Mouse (Mus musculus) thymus, adult 2 months (tissue): ENCODE data around the gene Hmcn2. TPM values are rescaled to one million over a fixed set of nuclear protein-coding genes. Genes with fewer than 3 reads are reported as not detected.

ENCODE experiments used
- DNase-seq: peaks from one replicate; pipeline ENCODE4 v3.0.0; 2021
- H3K27ac ChIP-seq: fragments of 200-500 bp; 2 replicates; pipeline ENCODE4 v1.5.1; 2012; ENCODE audit warnings: low read length, control low read depth; ENCODE audit not compliant: control insufficient read depth, insufficient read depth
- H3K27me3 ChIP-seq: fragments of 200-500 bp; 2 replicates; pipeline ENCODE4 v1.6.1; 2012; ENCODE audit warnings: mild to moderate bottlenecking, low read length, moderate library complexity, mixed read lengths; ENCODE audit not compliant: control insufficient read depth, insufficient read depth
- H3K36me3 ChIP-seq: fragments of 200-500 bp; 2 replicates; pipeline ENCODE4 v1.6.1; 2012; ENCODE audit warnings: mild to moderate bottlenecking, low read length, moderate library complexity; ENCODE audit not compliant: control insufficient read depth, insufficient read depth
- H3K4me1 ChIP-seq: fragments of 200-500 bp; replicated peaks from 2 replicates; pipeline ENCODE4 v1.6.1; 2012; ENCODE audit warnings: low read length; ENCODE audit not compliant: control insufficient read depth, insufficient read depth
- H3K4me3 ChIP-seq: fragments of 200-500 bp; 2 replicates; pipeline ENCODE4 v1.5.1; 2012; ENCODE audit warnings: mild to moderate bottlenecking, low read length, control low read depth, moderate library complexity; ENCODE audit not compliant: control insufficient read depth, insufficient read depth
- CTCF ChIP-seq: fragments of 200-500 bp; IDR thresholded peaks from 2 replicates; pipeline ENCODE4 v1.5.1; 2012; ENCODE audit warnings: mild to moderate bottlenecking, control low read depth, low read length, moderate library complexity, borderline replicate concordance; ENCODE audit not compliant: control insufficient read depth, poor library complexity, insufficient read depth; ENCODE audit errors: extremely low read depth
- POLR2A ChIP-seq: fragments of 200-500 bp; IDR thresholded peaks from 2 replicates; pipeline ENCODE4 v1.6.1; 2012; ENCODE audit warnings: mild to moderate bottlenecking, low read length, control low read depth, moderate library complexity; ENCODE audit not compliant: control insufficient read depth, poor library complexity, insufficient read depth; ENCODE audit errors: extremely low read depth
- WGBS: fragments of 180-500 bp; shearing (Covaris S2); methylation state at CpG from one replicate; pipeline ENCODE4 v1.1.7; 2018; 5-methylcytosine and 5-hydroxymethylcytosine counted together
- polyA plus RNA-seq: library from polyadenylated mRNA; depleted of rRNA; stranded (reverse); fragments of >200 nt; gene quantifications from 2 replicates; pipeline ENCODE4 v1.2.3, GENCODE M21; 2012

The Hmcn2 gene
- polyA plus RNA-seq, 1 experiment = 4.8 TPM

- WGBS = 96% methylated on average over 21 of the region's 21 CpGs
- H3K4me1 ChIP-seq = no peaks in the 10 kb centered on the region
- no peak overlapping the region for H3K27ac ChIP-seq
- DNase-seq = no peak
- no peaks in the 10 kb centered on the region for H3K27me3 ChIP-seq
- H3K4me3 ChIP-seq = no peak overlapping the region
- no peak for TF ChIP-seq CTCF
- TF ChIP-seq POLR2A = no peak
- H3K36me3 ChIP-seq = no peaks in the 10 kb centered on the region
These were observed 185.4 kb downstream of the Hmcn2 start for GRCm38 (mm10) chr2:31499327-31500291.

DNA sequence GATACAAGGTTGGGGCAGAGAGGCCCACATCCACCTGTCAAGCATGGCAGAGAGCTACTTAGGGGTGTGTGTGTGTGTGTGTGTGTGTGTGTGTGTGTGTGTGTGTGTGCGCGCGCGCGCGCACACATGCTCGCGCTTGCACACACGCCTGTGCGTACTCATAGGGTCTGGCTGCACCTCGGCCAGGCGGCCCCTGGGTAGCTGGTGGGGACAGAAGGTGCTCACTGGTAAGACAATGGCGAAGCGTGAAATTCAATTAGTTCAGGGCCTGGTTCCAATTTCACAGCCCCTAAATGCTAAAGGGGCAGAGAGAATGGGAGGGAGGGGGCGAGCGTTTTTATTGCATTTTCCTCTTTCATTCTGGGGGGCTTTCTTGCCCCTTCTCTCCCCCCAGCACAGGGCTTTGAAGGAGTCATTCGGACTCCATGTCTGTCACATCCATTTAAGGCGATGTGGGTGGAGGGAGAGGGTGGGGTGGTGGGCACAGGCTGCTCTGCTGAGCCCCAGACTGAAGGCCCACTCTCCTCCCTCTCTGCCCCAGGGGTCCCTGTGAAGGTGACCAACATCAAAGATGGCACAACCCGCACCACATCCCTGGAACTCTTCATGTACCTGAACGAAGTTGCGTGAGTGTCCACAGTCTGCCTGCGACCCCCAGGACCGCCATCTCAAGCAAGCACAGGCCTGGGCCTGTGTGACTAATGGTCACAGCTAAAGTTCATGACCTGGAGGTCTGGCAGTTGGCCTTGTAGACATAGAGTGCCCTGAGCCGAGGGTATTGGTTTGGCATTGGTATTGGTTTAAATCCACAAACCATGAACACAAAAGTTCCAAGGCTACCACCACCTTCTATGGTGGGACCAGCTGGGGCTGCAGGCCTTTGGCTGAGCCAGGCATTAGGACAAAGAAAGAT is 186.3 kb downstream of the Hmcn2 start:
- TF ChIP-seq POLR2A = no peak
- TF ChIP-seq CTCF = no peak
- 96% methylated on average over 24 of the region's 24 CpGs for WGBS
- no peak for DNase-seq
- Histone ChIP-seq H3K27me3 (no peaks in the 10 kb centered on the region), H3K4me1 (no peaks in the 10 kb centered on the region), H3K36me3 (no peaks in the 10 kb centered on the region), H3K4me3 (no peak overlapping the region), H3K27ac (no peak overlapping the region)

GRCm38 (mm10) chr2:31501448-31502130 is 187.4 kb downstream of the Hmcn2 start:
- no peak for TF ChIP-seq POLR2A
- TF ChIP-seq CTCF = no peak
- Histone ChIP-seq H3K27me3 (no peaks in the 10 kb centered on the region), H3K36me3 (no peaks in the 10 kb centered on the region), H3K4me3 (no peak overlapping the region), H3K27ac (no peak overlapping the region), H3K4me1 (no peaks in the 10 kb centered on the region)
- WGBS = 92% methylated on average over 20 of the region's 20 CpGs
- DNase-seq = no peak

- Histone ChIP-seq H3K27me3 (no peaks in the 10 kb centered on the region), H3K36me3 (no peaks in the 10 kb centered on the region), H3K4me1 (no peaks in the 10 kb centered on the region), H3K4me3 (no peak overlapping the region), H3K27ac (no peak overlapping the region)
- TF ChIP-seq POLR2A (no peak), CTCF (no peak)
- no peak for DNase-seq
- WGBS = 97% methylated on average over 15 of the region's 15 CpGs
These were observed 188.7 kb downstream of the Hmcn2 start for GRCm38 (mm10) chr2:31502616-31503522.

DNA sequence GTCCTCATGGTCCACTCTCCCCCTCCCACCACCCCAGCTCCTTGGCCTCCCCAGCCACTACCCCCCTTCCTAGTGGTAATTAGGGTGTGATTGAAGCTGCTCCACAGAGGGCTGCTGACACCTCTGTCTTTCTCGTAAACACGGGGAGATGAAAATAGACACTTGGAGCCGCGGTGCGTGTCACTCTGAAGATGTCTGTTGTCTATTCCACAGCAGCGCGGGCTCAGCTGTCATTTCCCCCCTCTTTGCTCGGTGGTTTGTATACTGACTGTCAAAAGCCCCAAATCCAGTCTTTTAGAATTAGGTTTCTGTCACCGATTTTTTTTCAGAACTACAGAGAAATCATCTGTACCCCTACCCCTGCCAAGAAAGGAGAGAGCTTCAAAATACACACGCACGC is 191.3 kb downstream of the Hmcn2 start:
- no peaks in the 10 kb centered on the region for H3K27me3 ChIP-seq
- H3K36me3 ChIP-seq = no peaks in the 10 kb centered on the region

More for the DNA sequence above, 191.3 kb downstream of the Hmcn2 start:
- no peak for DNase-seq
- H3K27ac ChIP-seq = no peak overlapping the region
- TF ChIP-seq CTCF (no peak), POLR2A (no peak)
- H3K4me3 ChIP-seq = no peak overlapping the region
- H3K4me1 ChIP-seq = no peaks in the 10 kb centered on the region
- 95% methylated on average over 11 of the region's 11 CpGs for WGBS
